ENCODE assay signal across 7 mouse cellular contexts in genomic region chr2:36203011-36203825, GRCm38 (mm10). TPM values are rescaled to one million over a fixed set of nuclear protein-coding genes. Genes with fewer than 3 reads are reported as not detected.
DNase-seq lines count a peak whose midpoint lies in the region; ATAC-seq and TF ChIP-seq lines count a peak whose summit lies in the region.

No protein-coding gene starts in this region.

- peak; percentile 48 for DNase-seq in lung, embryonic 14.5 days
- DNase-seq in lung, postnatal 4 days, result no peak
- peak; percentile 91 for DNase-seq in brain, embryonic 14.5 days (ENCODE audit: low read depth)

- H3K36me3 ChIP-seq in lung, embryonic 14.5 days (ENCODE audit: insufficient read depth), result no peaks in the 10 kb centered on the region
- H3K36me3 ChIP-seq in heart, embryonic 15.5 days, result no peaks in the 10 kb centered on the region
- H3K36me3 ChIP-seq in limb, embryonic 12.5 days, result no peaks in the 10 kb centered on the region
- no peaks in the 10 kb centered on the region for H3K36me3 ChIP-seq in stomach, embryonic 15.5 days

- H3K4me1 ChIP-seq in lung, embryonic 14.5 days (ENCODE audit: insufficient read depth), result peaks cover 8% of the 10 kb centered on the region
- H3K4me1 ChIP-seq in heart, embryonic 15.5 days (replicated peaks), result peaks cover 30% of the 10 kb centered on the region
- peaks cover 38% of the 10 kb centered on the region for H3K4me1 ChIP-seq in limb, embryonic 12.5 days (replicated peaks)
- peaks cover 22% of the 10 kb centered on the region for H3K4me1 ChIP-seq in stomach, embryonic 15.5 days

- H3K4me2 ChIP-seq in lung, embryonic 14.5 days, result peak overlapping the region; percentile 70
- peak overlapping the region; percentile 90 for H3K4me2 ChIP-seq in heart, embryonic 15.5 days
- peak overlapping the region; percentile 68 for H3K4me2 ChIP-seq in limb, embryonic 12.5 days
- H3K4me2 ChIP-seq in stomach, embryonic 15.5 days, result peak overlapping the region; percentile 77

- peaks cover 39% of the 10 kb centered on the region for H3K27me3 ChIP-seq in lung, embryonic 14.5 days (ENCODE audit: insufficient read depth, low read length)
- peaks cover 47% of the 10 kb centered on the region for H3K27me3 ChIP-seq in heart, embryonic 15.5 days
- H3K27me3 ChIP-seq in limb, embryonic 12.5 days, result peaks cover 82% of the 10 kb centered on the region
- H3K27me3 ChIP-seq in stomach, embryonic 15.5 days (replicated peaks), result peaks cover 37% of the 10 kb centered on the region

- no peaks in the 10 kb centered on the region for H3K9me3 ChIP-seq in lung, embryonic 14.5 days (ENCODE audit: low read depth, low read length)
- no peaks in the 10 kb centered on the region for H3K9me3 ChIP-seq in heart, embryonic 15.5 days (replicated peaks)
- no peaks in the 10 kb centered on the region for H3K9me3 ChIP-seq in limb, embryonic 12.5 days
- no peaks in the 10 kb centered on the region for H3K9me3 ChIP-seq in stomach, embryonic 15.5 days

- no peak overlapping the region; the same call in 1 of the 2 replicates for H3K9ac ChIP-seq in lung, embryonic 14.5 days
- peak overlapping the region; percentile 55 for H3K9ac ChIP-seq in heart, embryonic 15.5 days
- H3K9ac ChIP-seq in limb, embryonic 12.5 days (replicated peaks), result peak overlapping the region; percentile 46; the same call in 1 of the 2 replicates
- no peak overlapping the region for H3K9ac ChIP-seq in stomach, embryonic 15.5 days

- H3K4me3 ChIP-seq in lung, embryonic 14.5 days (ENCODE audit: low read depth, low read length), result peak overlapping the region; percentile 35
- peak overlapping the region; percentile 49 for H3K4me3 ChIP-seq in heart, embryonic 15.5 days
- H3K4me3 ChIP-seq in limb, embryonic 12.5 days (replicated peaks), result peak overlapping the region; percentile 37
- H3K4me3 ChIP-seq in stomach, embryonic 15.5 days (replicated peaks), result peak overlapping the region; percentile 37

- peak; percentile 32; the same call in 1 of the 2 replicates for ATAC-seq in lung, embryonic 14.5 days (ENCODE audit: insufficient read depth)
- 0 out of 2 replicates have a peak, but pooled peaks have one; percentile 19 for ATAC-seq in heart, embryonic 15.5 days (replicated peaks; ENCODE audit: insufficient number of reproducible peaks, insufficient read depth, low FRiP score, low read depth)
- ATAC-seq in limb, embryonic 12.5 days (ENCODE audit: insufficient number of reproducible peaks, insufficient read depth, low FRiP score, low TSS enrichment, low read depth), result peak; percentile 34; the same call in 1 of the 2 replicates
- 0 out of 2 replicates have a peak, but pooled peaks have one; percentile 42 for ATAC-seq in monocyte, adult 5-6 weeks (replicated peaks; ENCODE audit: insufficient number of reproducible peaks, low FRiP score, low TSS enrichment, poor library complexity, severe bottlenecking)
- no peak for ATAC-seq in stomach, embryonic 15.5 days (ENCODE audit: insufficient read depth, low FRiP score, low read depth)

- no peak for TF ChIP-seq CTCF in lung, embryonic 14.5 days (IDR thresholded peaks at IDR 0.05; ENCODE audit: low read depth)
- peak; percentile 4; the same call in 1 of the 2 replicates for TF ChIP-seq CTCF in brain, embryonic 14.5 days (IDR thresholded peaks at IDR 0.05; ENCODE audit: borderline replicate concordance, extremely low read depth, insufficient read depth, insufficient read length)

- WGBS in lung, embryonic 14.5 days, result 1% methylated on average over 39 of the region's 39 CpGs
- 2% methylated on average over 39 of the region's 39 CpGs for WGBS in heart, embryonic 15.5 days
- WGBS in limb, embryonic 12.5 days, result 1% methylated on average over 39 of the region's 39 CpGs
- WGBS in stomach, embryonic 15.5 days, result 3% methylated on average over 39 of the region's 39 CpGs

- H3K27ac ChIP-seq in lung, embryonic 14.5 days (ENCODE audit: low read depth), result no peak overlapping the region
- H3K27ac ChIP-seq in heart, embryonic 15.5 days, result no peak overlapping the region
- no peak overlapping the region for H3K27ac ChIP-seq in limb, embryonic 12.5 days
- no peak overlapping the region for H3K27ac ChIP-seq in stomach, embryonic 15.5 days

- TF ChIP-seq POLR2A in brain, embryonic 14.5 days (IDR thresholded peaks at IDR 0.05; ENCODE audit: borderline replicate concordance, extremely low read depth, insufficient read depth, insufficient read length, poor library complexity, severe bottlenecking), result no peak

RNA-seq across cellular contexts. Expression of gene Ptgs1, which starts 27.0 kb away (rescaled TPM):
- 30.2 and 33.4 TPM in 2 replicates for polyA plus RNA-seq in lung, embryonic 14.5 days (2014; fragmentation: Nextera tagmentation; extraction: Ambion mirVana)
- 2.3 and 3.0 TPM in 2 replicates for polyA plus RNA-seq in brain, embryonic 14.5 days (2012; rRNA removed)
- 23.0 and 29.7 TPM in 2 replicates for polyA plus RNA-seq in heart, embryonic 15.5 days (2015; fragmentation: Nextera tagmentation; extraction: Ambion mirVana)
- 4.7 and 4.8 TPM in 2 replicates for polyA plus RNA-seq in limb, embryonic 12.5 days (2016; fragmentation: Nextera tagmentation; extraction: Ambion mirVana)
- total RNA-seq in monocyte, adult 5-6 weeks (2017), result 1.8 to 7.6 TPM (median 4.1 TPM) in 3 replicates
- 27.9 and 31.3 TPM in 2 replicates for polyA plus RNA-seq in stomach, embryonic 15.5 days (2015; fragmentation: Nextera tagmentation; extraction: Ambion mirVana)

Comparison
In these comparisons a context has a peak if more than half of its experiments do, and no peak if none do; other contexts are left out.
1. DNase-seq: peak in lung, embryonic 14.5 days (single experiment) and brain, embryonic 14.5 days (single experiment); none in lung, postnatal 4 days (0 of 2).
2. H3K9ac ChIP-seq: peak in heart, embryonic 15.5 days (single experiment) and limb, embryonic 12.5 days (single experiment); none in lung, embryonic 14.5 days (single experiment) and stomach, embryonic 15.5 days (single experiment).
3. Peak in every context shown above with its lines, with median percentiles within 50 percentile points of each other: H3K4me2 ChIP-seq and H3K4me3 ChIP-seq.